Mouse (Mus musculus) hindbrain, embryonic 15.5 days (tissue): Measurements from ENCODE around the gene Gm11172. TPM values are rescaled to one million over a fixed set of nuclear protein-coding genes. Genes with fewer than 3 reads are reported as not detected.
A peak's percentile ranks its signal among the peaks of the same experiment; 100 is the strongest.

Experiments used
- ATAC-seq: fragments of 200-750 bp; cut with Nextera tagmentation; 2 replicates; pipeline ENCODE4 v1.8.0; 2017; ENCODE audit warnings: low read depth, moderate number of reproducible peaks, moderate TSS enrichment; ENCODE audit not compliant: low FRiP score
- H3K27ac ChIP-seq: fragments of 300-500 bp; sonication (generic); replicated peaks from 2 replicates; pipeline ENCODE4 v1.5.1; 2015; ENCODE audit warnings: mild to moderate bottlenecking, inconsistent platforms
- H3K27me3 ChIP-seq: fragments of 300-500 bp; sonication (generic); 2 replicates; pipeline ENCODE4 v1.6.1; 2015; ENCODE audit warnings: control low read depth, inconsistent platforms
- H3K36me3 ChIP-seq: fragments of 300-500 bp; sonication (generic); 2 replicates; pipeline ENCODE4 v1.6.1; 2015; ENCODE audit warnings: control low read depth, inconsistent platforms
- H3K4me1 ChIP-seq: fragments of 300-500 bp; sonication (generic); replicated peaks from 2 replicates; pipeline ENCODE4 v1.6.1; 2015; ENCODE audit warnings: control low read depth, inconsistent platforms
- H3K4me2 ChIP-seq: fragments of 300-500 bp; sonication (generic); 2 replicates; pipeline ENCODE4 v1.6.1; 2015; ENCODE audit warnings: moderate library complexity, mild to moderate bottlenecking, inconsistent platforms
- H3K4me3 ChIP-seq: fragments of 300-500 bp; sonication (generic); 2 replicates; pipeline ENCODE4 v1.5.1; 2015; ENCODE audit warnings: mild to moderate bottlenecking, inconsistent platforms
- H3K9ac ChIP-seq: fragments of 300-500 bp; sonication (generic); 2 replicates; pipeline ENCODE4 v1.6.1; 2015; ENCODE audit warnings: inconsistent platforms
- H3K9me3 ChIP-seq: fragments of 300-500 bp; sonication (generic); 2 replicates; pipeline ENCODE4 v1.6.1; 2016; ENCODE audit warnings: control low read depth, inconsistent platforms
- WGBS: fragments of 180-500 bp; shearing (Covaris S2); methylation state at CpG from one replicate; pipeline ENCODE4 v1.1.7; 2015; 5-methylcytosine and 5-hydroxymethylcytosine counted together
- polyA plus RNA-seq: library from polyadenylated mRNA; unstranded; fragments of >200 nt; fragmentation: Nextera tagmentation; extraction: Ambion mirVana; gene quantifications from 2 replicates; pipeline ENCODE4 v1.2.1, GENCODE M21; 2015

The Gm11172 gene
- polyA plus RNA-seq, 1 experiment from 2014 or later = not detected

DNA sequence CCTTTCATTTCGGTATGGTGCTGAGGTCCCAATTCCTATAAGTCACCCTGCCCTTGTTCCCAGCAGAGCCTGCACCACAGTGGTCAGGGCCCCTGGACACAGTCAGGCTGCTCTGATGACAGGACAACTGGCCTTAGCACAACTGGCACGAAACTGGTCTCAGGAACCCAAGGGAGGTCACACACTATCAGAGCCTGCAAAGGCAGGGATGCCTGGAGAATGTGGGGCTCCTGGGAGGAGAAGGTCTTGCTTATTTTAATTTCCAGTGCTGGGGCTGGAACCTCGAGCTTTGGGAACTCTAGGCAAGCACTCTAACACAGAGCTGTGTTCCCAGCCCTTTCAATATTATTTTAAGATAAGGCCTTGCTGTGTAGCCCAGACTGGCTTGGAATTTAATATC is 7.3 kb downstream of the Gm11172 start:
- Histone ChIP-seq H3K27me3 (no peaks in the 10 kb centered on the region), H3K36me3 (no peaks in the 10 kb centered on the region), H3K9ac (no peak overlapping the region), H3K4me3 (no peak overlapping the region), H3K4me2 (no peak overlapping the region), H3K9me3 (no peaks in the 10 kb centered on the region), H3K4me1 (no peaks in the 10 kb centered on the region), H3K27ac (no peak overlapping the region)
- 77% methylated on average over 3 of the region's 3 CpGs for WGBS
- no peak for ATAC-seq

GRCm38 (mm10) chr16:10821387-10821786 is 8.7 kb downstream of the Gm11172 start:
- Histone ChIP-seq H3K9ac (no peak overlapping the region), H3K4me1 (no peaks in the 10 kb centered on the region), H3K9me3 (no peaks in the 10 kb centered on the region), H3K36me3 (no peaks in the 10 kb centered on the region), H3K4me3 (no peak overlapping the region), H3K27me3 (no peaks in the 10 kb centered on the region), H3K4me2 (no peak overlapping the region), H3K27ac (no peak overlapping the region)
- no peak for ATAC-seq
- 74% methylated on average over 4 of the region's 4 CpGs for WGBS

DNA sequence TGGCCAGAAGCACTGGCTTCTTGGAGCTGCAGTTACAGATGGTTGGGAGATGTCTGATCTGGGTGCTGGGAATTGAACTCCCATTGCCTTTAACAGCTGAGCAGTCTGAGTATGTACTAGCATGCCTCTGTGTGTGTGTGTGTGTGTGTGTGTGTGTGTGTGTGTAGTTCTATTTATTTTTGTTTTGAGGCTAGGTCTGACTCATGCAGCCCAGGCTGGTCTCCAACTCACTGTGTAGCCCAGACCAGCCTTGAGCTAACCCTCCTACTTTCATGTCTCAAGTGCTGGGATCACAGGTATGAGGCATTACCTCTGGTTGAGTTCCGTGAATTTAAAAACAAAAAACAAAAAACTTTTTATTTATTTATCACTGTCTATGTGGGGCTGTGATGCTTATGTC is 11.8 kb downstream of the Gm11172 start:
- H3K27ac ChIP-seq = no peak overlapping the region
- H3K36me3 ChIP-seq = no peaks in the 10 kb centered on the region
- no peak overlapping the region for H3K4me3 ChIP-seq
- H3K4me1 ChIP-seq = no peaks in the 10 kb centered on the region
- no peaks in the 10 kb centered on the region for H3K27me3 ChIP-seq
- ATAC-seq = no peak
- no peak overlapping the region for H3K9ac ChIP-seq
- 90% methylated on average over 1 of the region's 1 CpGs for WGBS
- no peaks in the 10 kb centered on the region for H3K9me3 ChIP-seq
- H3K4me2 ChIP-seq = no peak overlapping the region

GRCm38 (mm10) chr16:10825840-10826239 is 13.1 kb downstream of the Gm11172 start:
- Histone ChIP-seq H3K4me3 (no peak overlapping the region), H3K4me2 (no peak overlapping the region), H3K27ac (no peak overlapping the region), H3K36me3 (no peaks in the 10 kb centered on the region), H3K9me3 (no peaks in the 10 kb centered on the region), H3K9ac (no peak overlapping the region), H3K4me1 (no peaks in the 10 kb centered on the region), H3K27me3 (no peaks in the 10 kb centered on the region)
- no peak for ATAC-seq
- 93% methylated on average over 4 of the region's 4 CpGs for WGBS

GRCm38 (mm10) chr16:10827269-10827668 is 14.6 kb downstream of the Gm11172 start:
- H3K4me3 ChIP-seq = no peak overlapping the region
- ATAC-seq = no peak
- H3K36me3 ChIP-seq = no peaks in the 10 kb centered on the region
- WGBS = 93% methylated on average over 9 of the region's 9 CpGs
- H3K9ac ChIP-seq = no peak overlapping the region
- H3K27ac ChIP-seq = no peak overlapping the region
- no peaks in the 10 kb centered on the region for H3K9me3 ChIP-seq
- no peaks in the 10 kb centered on the region for H3K27me3 ChIP-seq
- no peak overlapping the region for H3K4me2 ChIP-seq
- H3K4me1 ChIP-seq = no peaks in the 10 kb centered on the region

- no peaks in the 10 kb centered on the region for H3K27me3 ChIP-seq
- ATAC-seq = no peak
- 84% methylated on average over 7 of the region's 7 CpGs for WGBS
- H3K36me3 ChIP-seq = no peaks in the 10 kb centered on the region
- H3K27ac ChIP-seq = no peak overlapping the region
- no peak overlapping the region for H3K9ac ChIP-seq
- H3K4me1 ChIP-seq = no peaks in the 10 kb centered on the region
- no peaks in the 10 kb centered on the region for H3K9me3 ChIP-seq
- H3K4me2 ChIP-seq = no peak overlapping the region
- H3K4me3 ChIP-seq = no peak overlapping the region
These were observed 15.2 kb downstream of the Gm11172 start for GRCm38 (mm10) chr16:10827766-10828460.

DNA sequence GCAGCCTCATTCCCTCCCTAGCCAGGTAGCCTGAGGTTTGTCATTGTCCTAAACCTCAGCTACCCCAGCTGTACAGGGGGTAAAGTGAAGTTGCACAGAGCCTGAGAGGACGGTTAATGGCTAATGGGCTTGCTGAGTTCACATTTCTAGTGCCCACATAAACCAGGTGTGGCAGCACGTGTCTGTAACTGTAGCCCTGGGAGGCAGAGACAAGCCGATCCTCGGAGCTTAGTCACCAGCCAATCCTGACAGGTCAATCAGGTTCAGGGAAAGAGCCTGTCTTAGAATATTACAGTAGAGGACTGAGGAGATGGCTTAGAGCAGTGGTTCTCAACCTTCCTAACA is 15.7 kb downstream of the Gm11172 start:
- WGBS = 77% methylated on average over 4 of the region's 4 CpGs
- Histone ChIP-seq H3K27me3 (0 out of 2 replicates have a peak, but pooled peaks cover under 1% of the 10 kb centered on the region), H3K4me3 (no peak overlapping the region), H3K36me3 (no peaks in the 10 kb centered on the region), H3K9ac (no peak overlapping the region), H3K9me3 (no peaks in the 10 kb centered on the region), H3K4me2 (no peak overlapping the region), H3K4me1 (no peaks in the 10 kb centered on the region), H3K27ac (no peak overlapping the region)
- ATAC-seq = no peak

GRCm38 (mm10) chr16:10834542-10834910 is 21.8 kb downstream of the Gm11172 start:
- Histone ChIP-seq H3K36me3 (no peaks in the 10 kb centered on the region), H3K4me2 (peak overlapping the region; percentile 99), H3K9me3 (no peaks in the 10 kb centered on the region), H3K4me1 (peaks cover 12% of the 10 kb centered on the region), H3K27me3 (peaks cover 8% of the 10 kb centered on the region; the same call in 1 of the 2 replicates), H3K27ac (no peak overlapping the region), H3K9ac (peak overlapping the region; percentile 27; the same call in 1 of the 2 replicates), H3K4me3 (peak overlapping the region; percentile 83)
- ATAC-seq = no peak
- WGBS = 8% methylated on average over 12 of the region's 12 CpGs

GRCm38 (mm10) chr16:10834911-10835587 is 22.3 kb downstream of the Gm11172 start, which contains the start of gene Rmi2:
Gene Rmi2, plus strand, starts transcription at chr16:10835059.
- H3K4me1 ChIP-seq = peaks cover 12% of the 10 kb centered on the region
- H3K9ac ChIP-seq = peak within 1 kb of the TSS; percentile 60
- H3K27ac ChIP-seq = no peak within 1 kb of the TSS
- H3K4me3 ChIP-seq = peak within 1 kb of the TSS; percentile 83
- no peaks in the 10 kb centered on the region for H3K36me3 ChIP-seq
- ATAC-seq = peak; percentile 93
- H3K9me3 ChIP-seq = no peaks in the 10 kb centered on the region
- peak within 1 kb of the TSS; percentile 99 for H3K4me2 ChIP-seq
- peaks cover 8% of the 10 kb centered on the region; the same call in 1 of the 2 replicates for H3K27me3 ChIP-seq
- WGBS = under 1% methylated on average over 54 of the region's 69 CpGs

DNA sequence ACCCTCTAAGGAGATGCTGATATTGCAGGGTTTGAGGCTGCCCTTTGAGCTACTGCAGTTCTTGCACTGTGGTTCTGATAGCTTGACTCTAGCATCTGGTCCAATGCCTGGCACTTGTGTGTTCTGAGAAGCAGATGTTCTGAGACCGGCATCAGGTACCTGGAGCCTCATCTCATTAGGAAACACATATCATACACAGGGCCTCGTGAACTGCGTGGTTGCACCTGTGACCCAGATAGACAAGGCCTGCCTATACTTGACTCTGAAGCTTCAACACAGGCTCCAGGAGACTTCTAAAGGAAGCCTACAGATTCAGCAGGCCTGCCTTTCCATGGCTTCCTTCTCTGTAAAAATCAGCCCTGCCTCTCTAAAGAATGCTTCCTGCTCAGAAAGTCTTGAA is 23.7 kb downstream of the Gm11172 start:
- Histone ChIP-seq H3K4me2 (no peak overlapping the region), H3K9ac (no peak overlapping the region), H3K4me3 (no peak overlapping the region), H3K4me1 (peaks cover 12% of the 10 kb centered on the region), H3K27me3 (peaks cover 8% of the 10 kb centered on the region; the same call in 1 of the 2 replicates), H3K36me3 (no peaks in the 10 kb centered on the region), H3K9me3 (no peaks in the 10 kb centered on the region), H3K27ac (no peak overlapping the region)
- WGBS = 98% methylated on average over 3 of the region's 3 CpGs
- ATAC-seq = no peak

DNA sequence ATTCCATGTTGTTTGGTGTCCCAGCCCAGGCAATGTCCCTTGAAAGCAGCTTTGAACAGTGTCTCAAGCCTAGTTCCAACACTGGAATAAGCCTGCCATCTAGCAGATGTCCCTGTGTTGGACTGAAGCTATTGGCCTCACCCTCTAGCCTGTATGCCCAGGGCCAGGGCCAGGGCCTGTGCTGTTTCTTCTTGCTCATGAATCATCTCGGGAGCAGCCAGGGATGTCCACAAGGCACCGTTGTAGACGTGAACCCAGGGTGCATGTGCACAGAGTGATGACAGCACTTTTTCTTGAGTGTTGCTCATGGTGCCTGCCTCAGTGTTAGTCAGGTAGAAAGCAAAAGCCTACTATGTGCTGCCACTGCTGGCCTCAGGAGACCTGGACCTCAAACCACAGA is 24.5 kb downstream of the Gm11172 start:
- no peak overlapping the region for H3K4me2 ChIP-seq
- H3K4me3 ChIP-seq = no peak overlapping the region
- ATAC-seq = no peak
- H3K9me3 ChIP-seq = no peaks in the 10 kb centered on the region
- WGBS = 90% methylated on average over 3 of the region's 3 CpGs
- peaks cover 12% of the 10 kb centered on the region for H3K4me1 ChIP-seq
- peaks cover 8% of the 10 kb centered on the region; the same call in 1 of the 2 replicates for H3K27me3 ChIP-seq
- no peak overlapping the region for H3K27ac ChIP-seq
- no peak overlapping the region for H3K9ac ChIP-seq
- H3K36me3 ChIP-seq = no peaks in the 10 kb centered on the region

DNA sequence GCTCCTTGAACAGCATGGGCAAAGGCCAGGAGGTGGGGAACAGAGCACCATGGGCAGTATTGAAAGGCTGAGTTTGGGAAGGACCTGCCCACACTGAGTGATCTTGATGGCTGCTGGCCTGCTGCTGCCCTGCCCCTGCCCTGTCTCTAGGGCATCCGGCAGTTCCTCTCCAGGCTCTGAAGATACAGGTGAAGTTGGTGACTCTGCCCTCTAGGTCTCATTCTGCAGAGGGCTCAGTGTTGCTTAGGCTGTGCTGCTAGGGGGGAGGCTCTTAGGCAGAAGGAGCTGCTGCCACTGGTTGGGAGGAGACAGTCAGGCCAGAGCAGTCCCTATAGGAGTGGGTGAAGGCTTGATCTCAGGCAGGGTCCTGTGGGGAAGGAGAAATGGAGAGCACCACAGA is 25.2 kb downstream of the Gm11172 start:
- Histone ChIP-seq H3K4me1 (peaks cover 12% of the 10 kb centered on the region), H3K9ac (no peak overlapping the region), H3K27me3 (peaks cover 8% of the 10 kb centered on the region; the same call in 1 of the 2 replicates), H3K9me3 (no peaks in the 10 kb centered on the region), H3K4me3 (no peak overlapping the region), H3K36me3 (no peaks in the 10 kb centered on the region), H3K27ac (no peak overlapping the region), H3K4me2 (no peak overlapping the region)
- no peak for ATAC-seq
- WGBS = 83% methylated on average over 1 of the region's 1 CpGs
